Mouse (Mus musculus) CH12.LX (cell line): Measurements from ENCODE around the gene Stard13. TPM values are rescaled to one million over a fixed set of nuclear protein-coding genes. Genes with fewer than 3 reads are reported as not detected.

Source experiments
- DNase-seq: peaks from one replicate; pipeline ENCODE4 v3.0.0-alpha.2; 2013; ENCODE audit errors: extremely low read depth
- H3K27ac ChIP-seq: 2 replicates; pipeline ENCODE4 v1.5.1; 2012; ENCODE audit warnings: low read depth, mild to moderate bottlenecking, control low read depth, moderate library complexity; ENCODE audit not compliant: insufficient read depth
- H3K27me3 ChIP-seq: replicated peaks from 2 replicates; pipeline ENCODE3; 2012; ENCODE audit warnings: inconsistent platforms
- H3K36me3 ChIP-seq, 2 experiments: replicated peaks in 1 of 2; 2 replicates each; pipeline versions ENCODE3 to v1.6.1; 2012; ENCODE audit warnings: inconsistent platforms in 1 of 2, low read length in 1 of 2, mild to moderate bottlenecking in 1 of 2, mixed read lengths in 1 of 2, moderate library complexity in 1 of 2; ENCODE audit not compliant: control insufficient read depth in 1 of 2, insufficient read depth in 1 of 2
- H3K4me1 ChIP-seq, 2 experiments: 2 replicates each; pipeline ENCODE4 v1.6.1; 2012; ENCODE audit warnings: inconsistent platforms in 1 of 2, moderate library complexity in 1 of 2; ENCODE audit not compliant: insufficient read depth in 2 of 2, control insufficient read depth in 1 of 2
- H3K4me2 ChIP-seq: 2 replicates; pipeline ENCODE4 v1.6.1; 2012; ENCODE audit warnings: low read depth, mild to moderate bottlenecking, control low read depth; ENCODE audit not compliant: poor library complexity, insufficient read depth, severe bottlenecking
- H3K4me3 ChIP-seq, 3 experiments: fragments of 150-350 bp in 1 of 3; sonication (generic) in 1 of 3; replicated peaks in 1 of 3; 2 replicates each; pipeline versions ENCODE3 to v1.5.1; 2011 to 2012; ENCODE audit warnings: low read depth in 2 of 3, low read length in 2 of 3, mild to moderate bottlenecking in 2 of 3, moderate library complexity in 2 of 3, control low read depth in 1 of 3, improper control_type of control experiment in 1 of 3, inconsistent platforms in 1 of 3, mixed read lengths in 1 of 3; ENCODE audit not compliant: poor library complexity in 1 of 3
- H3K79me2 ChIP-seq: replicated peaks from 2 replicates; pipeline ENCODE4 v1.6.1; 2012; ENCODE audit warnings: mild to moderate bottlenecking, moderate library complexity; ENCODE audit not compliant: control insufficient read depth, poor library complexity, insufficient read depth, severe bottlenecking; ENCODE audit errors: extremely low read depth
- H3K9ac ChIP-seq: 2 replicates; pipeline ENCODE4 v1.6.1; 2012; ENCODE audit warnings: low read depth, mild to moderate bottlenecking, control low read depth, moderate library complexity; ENCODE audit not compliant: insufficient read depth
- H3K9me3 ChIP-seq: replicated peaks from 2 replicates; pipeline ENCODE3; 2012; ENCODE audit warnings: low read length, inconsistent platforms, mixed read lengths
- CHD1 ChIP-seq: IDR thresholded peaks from 2 replicates; pipeline ENCODE4 v1.6.1; 2012; ENCODE audit warnings: low read depth, low read length, improper control_type of control experiment, inconsistent platforms
- CHD2 ChIP-seq: IDR thresholded peaks from 2 replicates; pipeline ENCODE4 v1.6.1; 2011; ENCODE audit warnings: low read length, improper control_type of control experiment
- CTCF ChIP-seq, 2 experiments: IDR thresholded peaks in 1 of 2; conservative IDR thresholded peaks in 1 of 2; 2 replicates each; pipeline ENCODE4 v1.5.1; 2011 to 2012; ENCODE audit warnings: low read depth in 2 of 2, low read length in 2 of 2, improper control_type of control experiment in 1 of 2, inconsistent platforms in 1 of 2, mild to moderate bottlenecking in 1 of 2, moderate library complexity in 1 of 2
- E2F4 ChIP-seq: IDR thresholded peaks from 2 replicates; pipeline ENCODE4 v1.6.1; 2011; ENCODE audit warnings: low read depth, low read length, improper control_type of control experiment; ENCODE audit not compliant: insufficient replicate concordance
- ELF1 ChIP-seq: IDR thresholded peaks from 2 replicates; pipeline ENCODE4 v1.6.1; 2014; ENCODE audit warnings: low read depth, mild to moderate bottlenecking, inconsistent platforms, low read length, improper control_type of control experiment
- EP300 ChIP-seq: IDR thresholded peaks from 2 replicates; pipeline ENCODE4 v1.6.1; 2011; ENCODE audit warnings: low read length, improper control_type of control experiment
- HCFC1 ChIP-seq: IDR thresholded peaks from 2 replicates; pipeline ENCODE4 v1.6.1; 2012; ENCODE audit warnings: low read depth, mild to moderate bottlenecking, inconsistent platforms, low read length, improper control_type of control experiment
- IRF4 ChIP-seq: IDR thresholded peaks from 2 replicates; pipeline ENCODE4 v1.6.1; 2014; ENCODE audit warnings: low read depth, mild to moderate bottlenecking, inconsistent platforms, low read length, improper control_type of control experiment
- JUN ChIP-seq: IDR thresholded peaks from 2 replicates; pipeline ENCODE4 v1.6.1; 2011; ENCODE audit warnings: low read depth, mild to moderate bottlenecking, low read length, improper control_type of control experiment, moderate library complexity; ENCODE audit not compliant: insufficient read depth
- JUND ChIP-seq: conservative IDR thresholded peaks from 2 replicates; pipeline ENCODE4 v1.6.1; 2011; ENCODE audit warnings: low read depth, low read length, improper control_type of control experiment
- KAT2A ChIP-seq: IDR thresholded peaks from 2 replicates; pipeline ENCODE4 v1.6.1; 2012; ENCODE audit warnings: low read length, improper control_type of control experiment, inconsistent platforms; ENCODE audit not compliant: insufficient replicate concordance
- MAX ChIP-seq: IDR thresholded peaks from 2 replicates; pipeline ENCODE4 v1.6.1; 2011; ENCODE audit warnings: low read length, improper control_type of control experiment
- MEF2A ChIP-seq: IDR thresholded peaks from 2 replicates; pipeline ENCODE4 v1.6.1; 2014; ENCODE audit warnings: low read depth, mild to moderate bottlenecking, inconsistent platforms, low read length, improper control_type of control experiment, borderline replicate concordance
- MYC ChIP-seq: IDR thresholded peaks from 2 replicates; pipeline ENCODE4 v1.6.1; 2011; ENCODE audit warnings: low read depth, mild to moderate bottlenecking, improper control_type of control experiment, low read length
- NRF1 ChIP-seq: IDR thresholded peaks from 2 replicates; pipeline ENCODE4 v1.6.1; 2014; ENCODE audit warnings: low read depth, mild to moderate bottlenecking, inconsistent platforms, low read length, improper control_type of control experiment, moderate library complexity
- PAX5 ChIP-seq: IDR thresholded peaks from 2 replicates; pipeline ENCODE4 v1.6.1; 2012; ENCODE audit warnings: low read length, inconsistent platforms, mixed read lengths
- RAD21 ChIP-seq: IDR thresholded peaks from 2 replicates; pipeline ENCODE4 v1.6.1; 2011; ENCODE audit warnings: low read depth, mild to moderate bottlenecking, low read length, improper control_type of control experiment, moderate library complexity
- SIN3A ChIP-seq: IDR thresholded peaks from 2 replicates; pipeline ENCODE4 v1.6.1; 2012; ENCODE audit warnings: low read length, improper control_type of control experiment, inconsistent platforms
- TCF12 ChIP-seq: IDR thresholded peaks from 2 replicates; pipeline ENCODE4 v1.6.1; 2014; ENCODE audit warnings: low read depth, mild to moderate bottlenecking, inconsistent platforms, low read length, improper control_type of control experiment
- ZC3H11A ChIP-seq: IDR thresholded peaks from 2 replicates; pipeline ENCODE4 v1.6.1; 2012; ENCODE audit warnings: low read depth, mild to moderate bottlenecking, inconsistent platforms, low read length, improper control_type of control experiment
- dilution Hi-C: fragments of 300-500 bp; cut with MboI; formaldehyde crosslinking; loops from 2 replicates; pipeline ENCODE4 v1.14.3; 2020; ENCODE audit warnings: low sequenced_read_pairs; ENCODE audit not compliant: extremely low pct_unique_long_range_greater_than_20kb, extremely low pct_ligation_motif_present
- in situ Hi-C: fragments of 300-500 bp; cut with MboI; formaldehyde crosslinking; loops from 3 replicates; pipeline ENCODE4 v1.14.3; 2019; ENCODE audit warnings: low sequenced_read_pairs, low pct_ligation_motif_present, low pct_unique_long_range_greater_than_20kb, mixed read lengths
- polyA plus RNA-seq: library from polyadenylated mRNA; unstranded; fragments of >175 nt; gene quantifications from 2 replicates; pipeline ENCODE4 v1.2.1, GENCODE M21; 2012; ENCODE audit warnings: low read depth; ENCODE audit not compliant: insufficient read length
- total RNA-seq, 2 experiments: library from RNA; depleted of rRNA; stranded (reverse); fragments of 300-350 nt in 1 of 2; fragments of >200 nt in 1 of 2; gene quantifications; 2 replicates each; pipeline ENCODE4 v1.2.3; 2012 to 2014

Stard13 gene
- total and polyA plus RNA-seq, 3 experiments: 33.5 to 154 (median 73.6) TPM

- TF ChIP-seq CHD1: no peak
- TF ChIP-seq RAD21: no peak
- no peak for TF ChIP-seq EP300
- TF ChIP-seq IRF4: no peak
- TF ChIP-seq TCF12: no peak
- no peak for TF ChIP-seq SIN3A
- no peak for TF ChIP-seq CHD2
- TF ChIP-seq KAT2A: no peak
- TF ChIP-seq PAX5: no peak
- no peak for TF ChIP-seq MEF2A
- no peak for TF ChIP-seq E2F4
- DNase-seq: no peak
- H3K9me3 ChIP-seq: no peaks in the 10 kb centered on the region
- peaks cover 2 to 28% of the 10 kb centered on the region in 2 experiments; a peak in 3 of 4 replicates for H3K4me1 ChIP-seq
- no peak overlapping the region for H3K4me3 ChIP-seq
- peaks cover 83% of the 10 kb centered on the region for H3K79me2 ChIP-seq
- H3K27me3 ChIP-seq: no peaks in the 10 kb centered on the region
- H3K9ac ChIP-seq: no peak overlapping the region
- dilution Hi-C loops: no loop called here
- no peak overlapping the region; the same call in 1 of the 2 replicates for H3K27ac ChIP-seq
- H3K36me3 ChIP-seq: peaks cover 67 to 94% of the 10 kb centered on the region in 2 experiments
- H3K4me2 ChIP-seq: no peak overlapping the region
- in situ Hi-C loops: no loop called here
Observed at GRCm38 (mm10) chr5:151092886-151093665, 140.6 kb downstream of the Stard13 start.

DNA sequence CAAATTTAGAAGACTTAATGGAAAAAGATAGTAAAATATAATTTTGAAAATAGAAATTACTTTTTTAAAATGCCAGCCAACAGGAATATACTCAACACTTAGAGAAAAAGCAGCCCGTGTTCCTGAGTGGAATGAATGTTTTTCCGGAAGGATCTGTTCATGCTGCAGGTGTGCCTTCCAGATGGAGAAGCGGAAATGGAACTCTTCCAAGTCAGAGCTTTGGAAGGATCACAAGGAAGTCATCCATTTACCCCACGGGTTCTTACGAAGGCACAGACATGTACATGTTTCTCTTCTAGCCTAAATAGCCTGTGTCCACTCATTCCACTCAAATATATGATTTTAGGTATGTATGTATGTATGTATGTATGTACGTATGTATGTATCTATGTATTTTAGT, 142.6 kb downstream of the Stard13 start:
- dilution Hi-C loops (no loop called here), in situ Hi-C loops (no loop called here)
- Histone ChIP-seq H3K4me1 (peaks cover 7 to 34% of the 10 kb centered on the region in 2 experiments; a peak in 3 of 4 replicates), H3K9me3 (no peaks in the 10 kb centered on the region), H3K36me3 (peaks cover 77 to 94% of the 10 kb centered on the region in 2 experiments), H3K79me2 (peaks cover 75% of the 10 kb centered on the region), H3K27ac (no peak overlapping the region), H3K4me2 (no peak overlapping the region), H3K9ac (no peak overlapping the region), H3K4me3 (no peak overlapping the region), H3K27me3 (no peaks in the 10 kb centered on the region)
- no peak for DNase-seq
- TF ChIP-seq MEF2A (no peak), CHD2 (no peak), SIN3A (no peak), PAX5 (no peak), JUND (no peak), ZC3H11A (no peak), CHD1 (no peak), CTCF (conservative IDR thresholded peaks at IDR 0.05 in 1 of 2, IDR thresholded peaks at IDR 0.05 in 1 of 2; ENCODE audit: low read depth in 2 of 2, low read length in 2 of 2) (no peak), MAX (no peak), MYC (no peak), KAT2A (no peak), ELF1 (no peak), HCFC1 (no peak), JUN (no peak), NRF1 (no peak)
